Mouse (Mus musculus) lung, postnatal 25 days (tissue): ENCODE data around the gene Dlgap1.
"Not testable (repeated sequence)": the region's sequence is repeated elsewhere in the genome, so short reads cannot be mapped to it uniquely, and the experiment has no call there.

ENCODE experiments used
- DNase-seq: peaks from one replicate; pipeline ENCODE4 v3.0.0; 2022; ENCODE audit warnings: low spot score

The Dlgap1 gene

GRCm38 (mm10) chr17:70810795-70811194 lies 841.9 kb downstream of the Dlgap1 start:
- no peak for DNase-seq

- no peak for DNase-seq
Observed at GRCm38 (mm10) chr17:70815001-70815400, 846.1 kb downstream of the Dlgap1 start.

GRCm38 (mm10) chr17:70817862-70818451 lies 849.1 kb downstream of the Dlgap1 start:
- DNase-seq: no peak

DNA sequence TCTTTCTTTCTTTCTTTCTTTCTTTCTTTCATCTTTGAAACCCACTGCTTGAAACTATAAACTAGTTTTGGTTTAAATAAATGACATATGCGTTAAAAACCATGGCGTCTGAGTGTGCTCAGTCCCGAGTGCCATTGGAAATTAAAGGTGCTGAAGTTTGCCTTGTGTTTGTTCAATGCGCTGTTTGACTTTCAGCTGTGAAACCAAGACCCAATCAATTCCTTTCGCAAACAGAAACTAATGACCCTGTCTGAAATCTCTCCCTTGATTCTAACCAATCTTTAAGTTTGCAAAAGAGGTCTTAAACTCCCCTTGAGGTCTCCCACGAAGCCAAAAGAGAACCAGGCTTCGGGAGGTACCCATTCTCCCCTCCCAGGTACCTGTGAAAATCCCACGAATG lies 854.2 kb downstream of the Dlgap1 start:
- no peak for DNase-seq

DNA sequence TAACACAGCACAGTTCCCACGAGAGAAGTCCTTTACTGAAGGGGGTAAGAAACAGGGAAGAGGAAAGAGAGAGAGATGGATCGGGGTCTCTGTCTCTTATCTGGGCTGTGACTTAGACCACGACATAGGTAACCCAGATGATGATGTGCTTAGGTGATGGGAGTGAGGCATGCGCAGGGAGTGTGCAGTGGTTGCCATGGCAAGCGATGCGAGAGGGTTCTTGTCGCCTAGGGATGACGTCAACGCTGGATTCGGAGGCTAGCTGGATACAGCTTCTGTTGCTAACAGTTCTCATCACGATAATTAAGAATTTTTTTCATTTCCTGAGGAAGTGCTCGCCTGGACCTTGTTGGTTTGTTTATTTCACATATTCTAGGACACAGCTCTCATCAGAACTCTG lies 857.4 kb downstream of the Dlgap1 start:
- DNase-seq: no peak

- DNase-seq: not testable (repeated sequence)
Observed at GRCm38 (mm10) chr17:70827463-70828179, 858.7 kb downstream of the Dlgap1 start.

DNA sequence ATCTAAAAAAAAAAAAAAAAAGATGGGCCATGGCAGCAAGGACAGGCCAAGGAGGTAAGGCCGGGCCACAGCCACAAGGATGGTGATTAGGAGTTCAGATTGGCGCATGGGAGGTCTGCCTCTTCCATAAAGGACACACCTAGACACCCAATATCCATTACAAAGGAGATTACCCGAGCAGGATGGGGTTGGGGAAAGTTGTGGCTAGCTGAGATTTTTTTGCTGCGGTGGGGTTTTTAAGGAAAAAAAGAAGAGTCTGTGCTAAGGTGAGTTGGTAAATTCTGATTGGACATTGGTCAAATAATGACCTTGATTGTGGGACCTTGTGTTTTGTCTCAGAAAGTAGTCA lies 859.3 kb downstream of the Dlgap1 start:
- DNase-seq: no peak

DNA sequence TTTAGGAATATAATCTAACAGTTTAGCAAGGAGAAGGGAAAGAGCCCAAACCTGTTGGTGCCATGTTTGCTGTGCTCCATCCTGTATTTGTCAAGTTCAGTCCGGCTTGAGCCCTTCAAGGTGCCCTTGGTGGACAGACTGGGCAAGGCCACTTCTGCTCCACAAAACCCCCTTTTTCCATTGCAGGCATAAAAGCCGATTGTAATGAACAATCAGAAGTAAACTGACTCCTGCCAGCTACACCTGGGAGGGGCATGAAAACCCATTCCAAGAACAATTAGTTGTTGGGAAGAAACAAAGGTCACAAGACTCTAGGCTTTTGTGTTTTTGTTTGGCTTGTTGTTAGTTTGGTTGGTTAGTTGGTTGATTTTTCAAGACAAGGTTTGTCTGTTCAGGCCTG lies 859.7 kb downstream of the Dlgap1 start:
- DNase-seq: no peak

DNA sequence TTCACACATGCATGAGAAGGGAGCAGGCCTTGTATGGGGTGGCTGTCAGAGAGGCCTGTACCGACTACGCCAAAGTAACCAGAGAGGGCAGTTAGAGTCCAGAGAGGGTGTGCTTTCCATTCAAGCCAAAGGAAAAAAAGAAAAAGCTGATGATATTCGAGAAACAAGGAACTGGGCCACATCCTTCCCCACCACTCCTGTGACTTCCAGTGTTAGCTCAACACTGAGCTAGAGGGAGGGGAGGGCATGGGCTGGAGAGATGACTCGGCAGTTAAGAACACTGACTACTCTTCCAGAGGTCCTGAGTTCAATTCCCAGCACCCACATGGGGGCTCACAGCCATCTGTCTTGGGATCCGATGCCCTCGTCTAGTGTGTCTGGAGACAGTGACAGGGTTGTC lies 860.3 kb downstream of the Dlgap1 start:
- no peak for DNase-seq

DNA sequence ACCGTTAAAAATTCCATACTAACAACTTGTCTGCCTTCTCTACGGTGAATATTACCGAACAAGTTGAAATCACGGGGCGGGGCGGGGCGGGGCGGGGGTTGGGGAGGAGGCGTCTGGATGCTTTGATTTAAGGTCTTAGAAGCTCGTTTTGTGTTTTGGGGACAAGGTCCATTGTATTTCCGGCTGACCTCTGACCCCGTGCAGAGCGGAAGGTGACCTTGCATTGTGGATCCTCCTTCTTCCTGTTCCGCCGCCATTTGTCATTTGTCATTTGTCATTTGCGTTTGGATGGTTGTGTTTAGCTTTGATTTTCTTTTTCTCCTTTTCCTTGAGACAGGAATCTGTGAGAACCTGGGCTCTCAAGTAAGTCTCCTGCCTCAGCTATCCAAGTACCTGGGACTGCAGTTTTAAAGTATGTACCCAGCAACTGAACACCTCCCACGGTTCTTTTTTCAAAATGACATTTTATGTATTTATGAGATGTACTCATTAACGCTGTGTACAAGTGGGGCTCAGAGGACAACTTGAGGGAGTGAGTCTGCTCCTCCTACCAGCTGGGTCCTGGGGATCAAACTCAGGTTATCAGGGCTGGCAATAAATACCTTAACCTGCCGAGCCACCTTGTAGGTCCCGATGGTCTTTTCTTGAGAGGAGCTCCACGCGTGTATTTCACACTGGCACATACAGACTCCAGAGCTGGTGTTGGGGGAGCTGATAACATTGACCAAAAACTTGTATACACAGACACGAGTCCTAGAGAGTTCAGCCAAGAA lies 861.3 kb downstream of the Dlgap1 start:
- no peak for DNase-seq

DNA sequence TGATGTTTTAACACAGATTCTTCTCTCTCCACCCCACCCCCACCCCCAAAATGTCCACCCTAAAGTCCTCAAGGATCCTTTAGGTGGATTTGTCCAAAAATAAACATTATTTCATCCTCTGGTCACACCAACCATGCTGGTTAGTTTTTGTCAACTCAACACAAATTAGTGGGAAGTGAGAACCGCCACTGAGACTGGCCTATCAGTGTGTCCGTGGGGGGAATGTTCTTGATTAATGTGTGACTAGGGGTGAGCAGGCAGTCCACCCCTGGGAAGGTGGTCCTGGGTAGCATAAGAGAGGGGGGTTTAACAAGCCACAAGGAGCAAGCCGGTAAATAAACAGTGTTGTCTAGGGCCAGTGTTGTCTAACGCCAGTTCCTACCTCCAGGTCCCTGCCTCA lies 862.7 kb downstream of the Dlgap1 start:
- DNase-seq: no peak

GRCm38 (mm10) chr17:70832544-70832943 lies 863.7 kb downstream of the Dlgap1 start:
- peak; percentile 44 for DNase-seq

GRCm38 (mm10) chr17:70834430-70834965 lies 865.6 kb downstream of the Dlgap1 start:
- no peak for DNase-seq

GRCm38 (mm10) chr17:70835071-70835790 lies 866.4 kb downstream of the Dlgap1 start:
- DNase-seq: no peak

DNA sequence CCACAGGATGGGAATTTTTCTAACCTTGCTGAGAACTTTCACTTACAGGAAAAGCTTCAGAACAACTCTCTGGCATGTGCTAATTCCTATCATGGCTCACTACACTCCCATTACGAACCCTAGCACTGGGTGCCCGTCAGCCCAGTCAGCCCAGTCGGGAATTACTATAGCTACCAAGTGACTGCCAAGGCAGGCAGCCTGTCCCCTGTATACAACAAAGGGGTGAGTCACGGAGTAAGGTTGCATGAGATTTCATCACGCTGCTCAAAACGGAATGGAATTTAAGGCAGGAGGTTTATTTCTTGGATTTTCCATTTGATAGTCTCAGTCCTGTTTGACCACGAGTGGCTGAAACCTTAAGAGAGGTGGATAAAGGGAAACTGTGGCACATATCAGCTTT lies 867.9 kb downstream of the Dlgap1 start:
- DNase-seq: no peak

GRCm38 (mm10) chr17:70837474-70837873 lies 868.6 kb downstream of the Dlgap1 start:
- not testable (repeated sequence) for DNase-seq

DNA sequence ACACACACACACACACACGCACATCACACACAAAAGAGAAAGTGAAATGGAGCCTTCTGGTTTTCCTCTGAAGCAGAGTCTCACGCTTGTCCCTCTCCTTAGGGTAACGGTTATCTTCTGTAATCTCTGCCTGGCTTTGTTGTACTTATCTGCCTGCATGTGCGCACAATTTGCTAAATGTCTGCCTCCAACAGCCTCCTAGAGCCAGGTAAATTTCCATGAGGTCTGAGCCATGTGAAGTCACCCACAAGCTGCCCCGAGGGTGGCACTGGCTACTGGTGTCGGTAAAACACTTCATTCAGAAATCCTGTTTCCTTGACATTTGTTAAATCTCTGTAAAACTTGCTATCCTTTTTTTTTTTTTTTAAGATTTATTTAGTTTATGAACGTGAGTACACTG lies 869.2 kb downstream of the Dlgap1 start:
- DNase-seq: no peak

GRCm38 (mm10) chr17:70838533-70838932 lies 869.7 kb downstream of the Dlgap1 start:
- no peak for DNase-seq

GRCm38 (mm10) chr17:70843252-70843651 lies 874.4 kb downstream of the Dlgap1 start:
- no peak for DNase-seq

- DNase-seq: no peak
Observed at GRCm38 (mm10) chr17:70844971-70845370, 876.1 kb downstream of the Dlgap1 start.

GRCm38 (mm10) chr17:70845543-70845942 lies 876.7 kb downstream of the Dlgap1 start:
- peak; percentile 60 for DNase-seq

DNA sequence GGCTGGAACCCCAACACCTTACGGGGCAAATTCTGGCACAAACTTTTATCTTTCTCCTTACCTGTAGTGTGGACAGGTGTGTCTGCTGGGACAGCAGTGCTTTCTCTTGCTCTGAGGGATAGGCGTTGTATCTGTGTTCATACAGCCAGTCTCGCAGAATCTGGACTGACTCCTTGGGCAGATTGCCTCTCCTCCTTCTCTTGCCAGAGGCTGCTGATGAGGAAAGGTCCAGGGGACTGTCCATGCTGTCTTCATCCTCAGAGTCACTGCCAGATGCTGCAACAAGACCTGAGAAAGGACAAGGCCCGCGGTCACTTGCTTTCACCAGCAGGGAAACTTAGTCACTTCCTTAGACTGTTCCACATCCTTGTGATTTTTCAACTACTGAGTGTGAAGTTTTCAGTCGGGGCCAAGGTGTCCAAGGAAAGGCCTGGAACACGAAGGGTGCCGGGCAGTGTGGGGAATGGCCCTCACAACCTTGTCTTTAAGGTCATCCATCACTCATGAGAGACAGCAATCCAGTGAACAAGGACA lies 877.3 kb downstream of the Dlgap1 start:
- DNase-seq: no peak
